Mouse (Mus musculus): ENCODE measurements around the gene Olfr231.

Gene Olfr231

GRCm38 (mm10) chr1:174121062-174121461, at the start of gene Olfr231:
TSS of gene Olfr231 (minus strand) at chr1:174121162.
- no peak for DNase-seq (ENCODE audit: low spot score)

DNA sequence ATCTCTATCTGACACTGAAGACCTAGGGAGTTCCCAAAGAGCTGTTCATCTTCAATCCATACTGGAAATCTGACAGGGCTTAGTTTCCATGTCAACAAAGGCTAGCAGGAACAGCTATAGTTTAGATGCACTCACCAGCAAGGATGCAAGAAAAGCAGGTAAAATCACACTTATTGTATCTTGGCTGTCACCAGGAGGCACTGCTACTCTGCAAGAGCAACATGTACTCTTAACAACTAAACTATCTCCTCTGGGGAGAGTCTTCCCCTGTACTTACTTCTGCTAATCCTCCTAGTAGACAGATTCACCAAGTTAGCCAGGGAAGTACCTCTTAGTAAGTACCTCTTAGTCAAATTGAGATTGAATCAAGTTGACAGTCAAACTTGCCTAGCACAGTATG, 48.1 kb upstream of the Olfr231 start:
- DNase-seq (ENCODE audit: low spot score) = no peak

DNA sequence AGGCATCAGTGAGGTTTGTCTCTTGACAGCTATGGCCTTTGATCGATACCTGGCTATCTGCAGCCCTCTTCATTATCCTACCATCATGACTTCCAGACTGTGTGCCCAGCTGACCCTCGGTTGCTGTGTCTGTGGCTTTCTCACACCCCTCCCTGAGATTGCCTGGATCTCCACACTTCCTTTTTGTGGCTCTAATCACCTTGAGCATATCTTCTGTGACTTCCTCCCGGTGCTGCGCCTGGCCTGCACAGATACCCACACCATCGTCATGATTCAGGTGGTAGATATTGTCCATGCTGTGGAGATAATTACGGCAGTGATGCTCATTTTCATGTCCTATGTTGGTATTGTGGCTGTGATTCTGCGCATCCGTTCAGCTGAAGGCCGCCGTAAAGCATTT, 38.1 kb upstream of the Olfr231 start:
- no peak for DNase-seq (ENCODE audit: low spot score)

DNA sequence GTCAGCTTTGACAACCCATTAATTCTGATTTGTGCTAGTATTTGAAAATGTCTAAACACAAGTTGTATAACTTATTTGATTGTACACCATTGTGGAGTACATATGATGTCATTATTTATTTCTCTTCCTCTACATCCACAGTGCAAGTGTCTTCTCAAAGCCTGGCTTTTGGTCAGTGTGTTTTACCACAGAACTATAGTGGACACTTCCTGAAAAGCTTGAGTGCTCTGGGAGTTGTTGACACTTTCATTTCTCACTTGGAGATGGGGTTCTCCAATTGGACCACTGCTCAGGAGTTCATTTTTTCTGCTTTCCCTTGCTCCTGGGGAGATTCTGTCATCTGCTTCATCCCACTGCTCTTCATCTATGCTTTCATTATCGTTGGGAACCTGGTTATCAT, 37.5 kb upstream of the Olfr231 start:
- no peak for DNase-seq (ENCODE audit: low spot score)

DNA sequence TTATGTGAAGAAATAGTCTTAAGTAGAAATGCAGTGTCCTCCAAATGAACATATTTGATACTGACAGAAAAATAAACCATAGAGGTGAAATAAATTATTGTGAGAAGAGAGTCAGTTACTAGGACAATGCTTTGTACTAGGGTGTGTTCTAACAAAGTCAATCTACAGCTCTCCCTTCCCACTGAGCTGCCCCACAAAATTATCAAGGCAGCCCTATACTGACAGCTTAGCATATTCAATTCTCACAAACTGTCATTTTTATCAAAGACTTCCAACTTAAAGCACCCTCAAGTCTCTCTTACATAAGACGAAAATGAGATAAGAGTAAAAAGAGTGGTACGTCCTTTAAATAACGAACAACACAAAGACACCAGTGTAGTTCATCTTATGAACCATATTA, 36.7 kb upstream of the Olfr231 start:
- no peak for DNase-seq (ENCODE audit: low spot score)

GRCm38 (mm10) chr1:174155333-174155732, 34.4 kb upstream of the Olfr231 start, which contains the start of gene Olfr420:
TSS of gene Olfr420 (plus strand) at chr1:174155633.
- no peak for DNase-seq (ENCODE audit: low spot score)

GRCm38 (mm10) chr1:174149289-174149688, 28.3 kb upstream of the Olfr231 start:
- DNase-seq (ENCODE audit: low spot score) = no peak

GRCm38 (mm10) chr1:174146696-174147095, 25.7 kb upstream of the Olfr231 start:
- DNase-seq (ENCODE audit: low spot score) = no peak

DNA sequence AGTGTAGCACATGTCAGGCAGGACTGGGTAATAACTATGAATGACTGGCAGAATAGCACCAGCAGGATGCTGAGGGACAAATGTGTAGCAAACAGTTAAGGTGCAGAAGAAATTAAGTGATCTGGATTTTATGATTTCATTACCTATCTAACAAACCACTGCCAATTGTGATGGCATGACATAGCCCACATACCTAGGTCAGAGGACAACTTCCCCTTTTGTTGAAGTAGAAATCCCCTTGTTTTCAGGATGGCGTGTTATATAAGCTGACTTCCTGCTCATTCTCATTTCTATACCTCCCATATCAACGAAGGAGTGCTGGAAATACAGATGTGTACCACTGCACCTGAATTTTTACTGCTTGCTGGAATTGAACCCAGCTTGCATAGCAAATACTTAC, 20.4 kb upstream of the Olfr231 start:
- DNase-seq (ENCODE audit: low spot score) = no peak

- DNase-seq (ENCODE audit: low spot score) = no peak
These were observed 11.0 kb upstream of the Olfr231 start for GRCm38 (mm10) chr1:174131999-174132398.

DNA sequence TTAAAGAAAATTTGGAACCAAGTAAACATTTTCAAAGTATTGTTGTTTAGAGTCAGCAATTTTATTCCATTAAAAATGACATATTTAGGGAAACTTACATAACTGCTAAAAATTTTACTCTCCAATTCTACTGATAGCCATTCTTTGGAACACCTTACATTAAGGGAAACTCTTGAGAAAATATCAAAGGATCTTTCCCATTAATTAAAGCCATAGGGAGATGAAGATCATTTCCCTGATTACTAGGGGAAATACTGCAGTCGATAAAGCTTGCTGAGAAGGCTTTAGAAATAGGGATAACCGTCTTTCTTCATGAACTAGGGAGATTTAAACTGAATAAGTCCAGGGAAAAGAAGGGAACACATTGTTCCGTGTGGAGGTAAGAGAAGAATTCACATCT, 10.3 kb upstream of the Olfr231 start, which contains the start of gene Olfr424:
Gene Olfr424, plus strand, starts transcription at position 301 of the 400 bp plus-strand sequence.
- no peak for DNase-seq (ENCODE audit: low spot score)

DNA sequence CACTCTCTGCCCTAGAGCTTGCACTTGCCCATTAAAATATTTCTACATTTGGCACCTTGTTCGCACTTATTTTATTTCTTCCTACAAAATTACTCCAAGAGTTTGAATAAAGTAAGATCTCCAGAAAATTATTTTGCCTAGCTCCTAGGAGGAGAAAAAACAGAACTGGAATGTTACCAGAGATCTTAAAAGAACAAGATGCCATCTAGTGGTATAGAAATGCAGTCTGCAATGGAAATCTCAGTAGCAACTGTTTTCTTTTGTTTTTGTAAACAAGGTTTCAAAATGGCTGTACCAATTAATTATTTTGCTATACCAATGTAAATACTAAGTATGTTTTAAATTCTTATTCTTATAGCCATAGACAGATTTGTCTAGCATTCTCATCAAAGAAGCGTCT, 17.2 kb downstream of the Olfr231 start:
- DNase-seq (ENCODE audit: low spot score) = no peak

- DNase-seq (ENCODE audit: low spot score) = no peak
These were observed 24.4 kb downstream of the Olfr231 start, which contains the start of gene Olfr427 for GRCm38 (mm10) chr1:174096591-174096990. TSS of gene Olfr427 (plus strand) at chr1:174096891.

DNA sequence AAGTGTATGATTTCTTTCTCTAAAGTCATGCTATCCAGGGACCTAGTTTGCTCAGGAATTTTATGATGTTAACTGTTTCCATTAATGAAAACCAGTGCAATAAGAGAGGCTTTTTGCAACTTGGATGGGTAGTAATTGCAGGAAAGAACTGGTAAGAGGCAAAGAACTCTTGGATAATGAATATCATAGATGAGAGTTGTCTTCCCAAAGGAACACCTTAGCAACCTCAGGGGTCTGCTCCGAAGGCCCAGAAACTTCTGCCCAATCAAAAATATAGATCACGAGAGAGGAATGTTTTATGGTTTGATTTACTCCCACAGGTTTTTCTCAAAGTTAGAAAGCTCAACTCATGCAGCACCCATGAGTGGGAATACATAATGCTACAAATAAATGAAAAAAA, 36.9 kb downstream of the Olfr231 start, which contains the start of gene Olfr429:
Gene Olfr429, plus strand, starts transcription at position 301 of the 400 bp plus-strand sequence.
- DNase-seq (ENCODE audit: low spot score) = no peak

- no peak for DNase-seq (ENCODE audit: low spot score)
These were observed 54.7 kb downstream of the Olfr231 start, which contains the start of gene Olfr430 for GRCm38 (mm10) chr1:174066305-174066704. TSS of gene Olfr430 (plus strand) at chr1:174066605.

Data from ovary, postnatal 36 days (tissue).